Mouse (Mus musculus): ENCODE data around the gene Serpini1.

DNA sequence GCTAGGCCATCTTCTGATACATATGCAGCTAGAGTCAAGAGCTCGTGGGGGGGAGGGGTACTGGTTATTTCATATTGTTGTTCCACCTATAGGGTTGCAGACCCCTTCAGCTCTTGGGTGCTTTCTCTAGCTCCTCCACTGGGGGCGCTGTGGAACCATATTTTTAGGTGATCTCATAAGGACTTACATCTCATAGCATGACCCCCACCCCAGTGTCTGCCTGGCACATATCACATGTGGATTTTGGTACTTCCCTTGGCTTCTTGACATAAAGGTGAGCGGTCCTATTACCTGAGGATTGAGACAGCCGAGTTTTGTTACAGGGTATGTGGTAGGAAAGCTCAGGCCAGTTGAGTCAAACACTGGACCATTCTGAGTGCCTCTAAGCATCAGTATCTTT is 22.0 kb downstream of the Serpini1 start:
- TF ChIP-seq CTCF (IDR thresholded peaks at IDR 0.05; ENCODE audit: control insufficient read depth, insufficient read depth, insufficient replicate concordance, low read depth, low read length) (peak; percentile 11; the same call in 1 of the 2 replicates), POLR2A (IDR thresholded peaks at IDR 0.05; ENCODE audit: control insufficient read depth, low read depth, low read length) (no peak)

All from testis, adult 2 months (tissue).